Mouse (Mus musculus): ENCODE measurements around the gene Cavin4.

- TF ChIP-seq CTCF (IDR thresholded peaks at IDR 0.05; ENCODE audit: control insufficient read depth, insufficient read depth, low read length) (no peak), POLR2A (IDR thresholded peaks at IDR 0.05; ENCODE audit: borderline replicate concordance, control insufficient read depth, low read depth, low read length) (no peak)
Observed at GRCm38 (mm10) chr4:48692736-48693292, 29.5 kb downstream of the Cavin4 start.
